Mouse (Mus musculus): ENCODE data around the gene Tank. TPM values are rescaled to one million over a fixed set of nuclear protein-coding genes. Genes with fewer than 3 reads are reported as not detected.
A peak's percentile ranks its signal among the peaks of the same experiment; 100 is the strongest.

The Tank gene
- total RNA-seq, 2 experiments from 2014 or later, result 84.7 to 132 TPM

GRCm38 (mm10) chr2:61579501-61579990, 1.2 kb downstream of the Tank start:
- 0 out of 2 replicates have a peak, but pooled peaks have one; percentile 43 for ATAC-seq (replicated peaks; ENCODE audit: poor library complexity)

- ATAC-seq (replicated peaks; ENCODE audit: poor library complexity), result no peak
Observed at GRCm38 (mm10) chr2:61580091-61580490, 1.7 kb downstream of the Tank start.

- ATAC-seq (replicated peaks; ENCODE audit: poor library complexity), result no peak
Observed at GRCm38 (mm10) chr2:61580555-61581080, 2.2 kb downstream of the Tank start.

DNA sequence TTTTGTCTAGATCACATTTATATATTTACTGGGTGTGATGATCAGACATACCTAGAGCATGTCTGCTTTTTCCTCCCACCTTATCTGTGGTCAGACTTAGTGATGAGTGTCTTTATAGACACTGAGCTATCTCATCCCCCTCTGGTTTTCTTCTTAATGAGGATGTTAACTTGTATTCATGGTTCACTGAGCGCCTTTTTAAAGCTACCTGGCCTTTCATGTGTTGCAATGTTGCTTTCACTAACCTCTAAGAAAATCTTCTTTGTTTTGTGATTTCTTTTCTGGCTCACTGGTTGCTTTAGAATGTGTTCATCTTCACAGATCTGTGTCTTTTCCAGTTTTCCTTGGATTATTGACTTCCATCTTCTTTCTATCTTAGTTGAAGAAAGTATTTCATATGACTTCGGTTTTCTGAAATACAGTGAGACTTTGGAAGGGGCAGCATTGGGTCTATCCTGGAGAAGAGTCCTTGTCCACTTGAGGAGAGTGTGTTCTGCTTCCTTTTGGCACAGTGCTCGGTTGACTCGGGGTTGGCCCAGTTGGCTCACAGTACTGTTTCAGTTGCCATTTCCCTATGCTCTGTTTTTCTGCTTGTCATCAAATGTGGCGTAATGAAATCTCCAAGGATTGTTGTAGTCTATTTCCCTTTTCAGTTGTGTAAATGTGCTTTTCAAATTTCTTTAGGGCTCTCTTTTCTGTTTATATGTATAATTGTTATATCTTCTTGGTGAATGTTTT, 4.4 kb downstream of the Tank start:
- peak; percentile 70 for ATAC-seq (replicated peaks; ENCODE audit: poor library complexity)

- 0 out of 2 replicates have a peak, but pooled peaks have one; percentile 39 for ATAC-seq (replicated peaks; ENCODE audit: poor library complexity)
Observed at GRCm38 (mm10) chr2:61585447-61585846, 7.1 kb downstream of the Tank start.

GRCm38 (mm10) chr2:61586166-61586565, 7.8 kb downstream of the Tank start:
- no peak for ATAC-seq (replicated peaks; ENCODE audit: poor library complexity)

- ATAC-seq (replicated peaks; ENCODE audit: poor library complexity), result no peak
Observed at GRCm38 (mm10) chr2:61590751-61591150, 12.4 kb downstream of the Tank start.

DNA sequence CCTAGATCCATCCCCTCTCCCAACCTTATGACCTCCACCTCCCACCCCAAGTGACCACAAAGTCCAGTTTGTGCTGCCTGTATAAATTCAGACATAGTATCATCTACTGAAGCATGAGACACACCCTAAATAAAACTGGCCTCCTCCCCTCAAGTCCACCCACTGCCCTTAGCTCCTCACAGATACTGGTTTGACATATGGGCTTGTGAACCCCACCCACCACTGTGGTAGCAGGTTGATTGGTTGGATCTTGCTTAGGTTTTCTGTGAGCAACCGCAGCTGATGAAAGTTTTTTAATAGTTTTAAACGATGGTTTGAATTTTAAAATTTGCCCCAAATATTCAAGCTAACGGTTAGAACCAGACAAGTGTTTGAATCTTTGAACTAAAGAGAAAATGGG, 13.7 kb downstream of the Tank start:
- ATAC-seq (replicated peaks; ENCODE audit: poor library complexity), result no peak

DNA sequence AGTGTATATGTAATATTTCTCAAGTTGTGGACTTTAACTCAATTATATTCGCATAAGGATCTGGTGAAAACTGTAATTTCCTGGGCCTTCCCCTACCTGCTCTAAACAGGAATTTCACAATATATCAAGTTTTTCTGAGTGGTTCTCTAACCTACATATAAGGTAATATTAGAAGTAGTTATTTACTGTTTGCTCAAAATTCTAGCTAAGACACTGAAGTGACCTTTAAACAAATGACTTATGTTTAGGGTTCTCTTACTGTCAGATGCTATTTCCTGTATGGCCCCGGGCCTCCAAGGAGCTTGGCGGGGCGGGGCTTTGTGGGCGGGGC, 14.3 kb downstream of the Tank start:
- ATAC-seq (replicated peaks; ENCODE audit: poor library complexity), result no peak

DNA sequence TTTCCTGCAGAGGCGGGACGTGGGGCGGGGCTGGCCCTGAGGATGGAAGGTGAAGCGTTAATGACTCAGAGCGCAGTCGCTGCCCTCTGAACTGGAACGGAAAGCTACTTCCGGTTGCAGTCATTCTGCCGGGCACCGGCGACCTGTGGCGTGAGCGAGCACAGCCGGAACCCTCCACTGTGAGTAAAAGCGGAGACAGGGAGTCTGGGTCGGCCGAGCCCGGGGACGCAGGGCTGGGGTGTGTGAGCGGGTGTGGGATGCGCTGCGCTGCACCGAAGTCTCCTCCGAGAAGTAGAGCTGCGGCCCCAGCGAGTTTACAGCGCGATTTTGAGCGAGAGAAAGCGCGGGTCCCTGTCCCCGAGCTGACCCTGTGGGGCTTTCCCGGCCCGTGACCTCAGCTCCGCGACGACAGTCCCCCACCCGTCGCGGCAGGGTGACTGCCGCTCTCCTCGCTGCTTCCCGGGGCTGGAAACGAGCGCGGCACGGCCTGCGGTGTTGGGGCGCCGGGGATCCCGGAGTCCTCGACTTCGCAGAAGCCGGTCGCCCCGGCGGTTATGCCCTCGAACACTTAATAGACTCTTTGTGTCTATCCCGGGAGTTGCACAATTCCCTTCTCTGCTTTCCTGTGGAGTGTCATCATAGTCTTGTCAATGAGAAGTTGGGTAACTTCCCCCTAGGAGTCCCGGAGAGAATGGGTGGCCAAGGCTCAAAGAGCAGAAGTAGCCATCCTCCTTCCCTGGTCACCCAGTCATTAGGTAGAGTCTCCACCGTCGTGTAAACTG, 14.8 kb downstream of the Tank start:
- ATAC-seq (replicated peaks; ENCODE audit: poor library complexity), result peak; percentile 84

DNA sequence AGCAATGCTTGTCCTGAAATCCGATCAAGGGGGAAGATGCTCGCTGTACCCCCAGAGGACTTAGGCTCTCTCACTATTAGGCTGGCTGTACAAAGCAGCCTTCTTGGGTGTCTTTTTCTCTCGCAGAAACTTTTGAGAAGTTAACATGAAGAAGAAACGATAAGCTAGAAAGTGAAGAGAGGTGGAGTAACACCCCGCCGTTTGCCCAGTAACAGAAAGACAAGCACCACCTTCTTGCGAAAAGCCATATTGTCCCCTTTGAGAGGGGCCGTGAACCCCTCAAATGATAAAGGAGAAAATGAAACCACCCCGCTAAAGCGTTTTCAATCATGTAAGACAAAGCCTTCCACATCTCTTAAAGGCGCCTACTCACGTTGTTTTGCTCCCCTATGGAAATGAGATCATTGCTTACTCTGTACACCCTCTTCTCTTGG, 15.5 kb downstream of the Tank start:
- peak; percentile 18 for ATAC-seq (replicated peaks; ENCODE audit: poor library complexity)

GRCm38 (mm10) chr2:61599730-61600129, 21.3 kb downstream of the Tank start:
- 0 out of 2 replicates have a peak, but pooled peaks have one; percentile 14 for ATAC-seq (replicated peaks; ENCODE audit: poor library complexity)

DNA sequence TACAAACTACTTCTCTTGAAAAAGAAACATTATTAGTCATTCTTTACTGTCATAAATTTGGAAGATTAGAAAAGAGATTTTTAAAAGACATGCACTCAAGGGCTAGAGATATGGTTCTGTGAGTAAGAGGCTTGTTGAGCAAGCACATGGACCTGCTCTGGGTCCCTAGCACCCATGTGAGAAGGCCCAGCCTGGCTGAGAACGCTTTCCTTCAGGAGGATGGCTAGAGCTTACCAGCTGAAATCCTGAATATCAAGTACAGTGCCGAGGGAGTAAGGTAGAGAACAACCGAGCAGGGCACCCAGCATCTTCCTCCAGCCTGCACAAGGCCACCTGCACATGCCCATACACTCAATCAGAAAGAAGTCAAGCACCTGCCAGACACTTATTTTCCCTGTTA, 25.1 kb downstream of the Tank start:
- ATAC-seq (replicated peaks; ENCODE audit: poor library complexity), result no peak

- ATAC-seq (replicated peaks; ENCODE audit: poor library complexity), result no peak
Observed at GRCm38 (mm10) chr2:61606942-61607341, 28.6 kb downstream of the Tank start.

GRCm38 (mm10) chr2:61623996-61624395, 45.6 kb downstream of the Tank start:
- no peak for ATAC-seq (replicated peaks; ENCODE audit: poor library complexity)

GRCm38 (mm10) chr2:61630864-61631555, 52.6 kb downstream of the Tank start:
- ATAC-seq (replicated peaks; ENCODE audit: poor library complexity), result peak; percentile 61; the same call in 1 of the 2 replicates

GRCm38 (mm10) chr2:61635099-61635498, 56.7 kb downstream of the Tank start:
- ATAC-seq (replicated peaks; ENCODE audit: poor library complexity), result no peak

DNA sequence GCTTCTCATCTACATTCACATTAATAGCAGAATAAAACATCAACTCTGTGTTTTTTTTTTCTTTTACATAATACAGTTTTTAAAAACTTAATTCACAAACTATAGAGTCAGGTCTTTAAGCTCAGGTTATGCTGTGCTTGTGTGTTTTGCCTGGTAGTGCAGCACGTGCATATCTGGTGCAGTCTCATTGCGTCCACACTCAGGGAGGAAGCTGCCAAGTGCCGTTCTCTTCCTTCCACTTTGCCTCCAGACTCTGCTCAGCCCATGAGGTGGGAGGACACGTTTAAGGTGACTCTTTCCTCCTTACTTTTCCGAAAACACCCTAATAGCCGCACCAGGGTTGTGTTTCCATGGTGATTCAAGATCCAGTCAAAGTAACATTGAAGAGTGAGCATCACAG, 59.8 kb downstream of the Tank start:
- no peak for ATAC-seq (replicated peaks; ENCODE audit: poor library complexity)

DNA sequence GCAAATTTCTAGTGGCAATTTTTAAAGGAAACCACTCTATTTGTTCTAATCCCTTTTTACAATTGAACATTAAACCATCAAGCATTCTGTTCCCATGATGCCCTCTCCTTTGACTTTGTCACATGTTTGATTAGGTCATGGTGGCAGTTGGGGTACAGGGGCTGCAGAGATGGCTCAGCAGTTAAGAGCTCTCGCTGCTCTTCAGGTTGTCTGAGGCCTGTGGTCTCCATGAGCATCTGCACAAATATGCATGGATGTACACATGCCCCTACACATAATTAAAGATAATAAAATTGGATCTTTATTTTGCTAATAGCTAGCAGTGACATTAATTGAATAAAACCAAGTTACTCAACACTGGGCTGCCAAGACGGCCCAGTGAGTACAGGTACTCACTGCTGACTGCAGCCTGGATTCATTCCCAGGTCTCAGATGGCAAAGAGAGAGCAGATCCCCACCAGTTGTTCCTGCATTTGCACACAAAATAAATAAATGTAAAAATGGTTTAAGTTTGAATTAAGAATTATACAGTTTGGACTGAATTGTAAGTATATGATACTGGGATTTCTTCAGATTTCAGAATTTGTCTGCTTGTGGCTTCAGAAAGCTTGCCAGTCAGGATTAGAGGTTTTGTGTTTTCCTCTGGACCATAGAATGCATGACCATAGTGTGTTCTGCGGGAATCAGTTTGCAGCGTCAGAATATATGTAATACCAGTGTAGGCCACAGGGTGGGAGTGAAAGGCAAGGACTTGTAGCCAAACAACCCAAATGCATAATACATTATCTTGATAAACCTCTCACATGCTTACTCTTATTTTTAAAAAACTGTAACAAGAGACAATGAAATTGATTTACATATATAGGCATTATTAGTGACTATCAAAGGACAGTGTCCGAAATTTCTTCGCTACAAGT, 64.3 kb downstream of the Tank start:
- peak; percentile 96 for ATAC-seq (replicated peaks; ENCODE audit: poor library complexity)

DNA sequence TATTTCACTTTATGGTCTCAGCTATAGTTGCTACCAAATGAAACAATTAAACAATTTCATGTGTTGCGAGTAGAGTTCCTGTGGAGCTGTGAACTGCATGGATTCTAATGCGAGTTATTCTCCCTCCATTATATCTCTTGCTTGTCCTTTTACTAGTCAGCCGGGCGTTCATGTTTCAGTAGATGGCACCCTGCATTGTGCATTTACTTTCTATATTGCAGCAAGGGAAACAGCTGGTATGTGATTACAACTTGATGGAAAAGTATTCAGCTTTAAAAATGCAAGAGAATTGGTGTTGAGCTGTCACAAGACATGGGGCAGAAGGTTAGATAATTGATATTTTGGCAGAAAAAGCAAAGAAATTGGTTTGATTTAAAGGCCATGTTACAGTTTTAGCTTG, 72.8 kb downstream of the Tank start:
- no peak for ATAC-seq (replicated peaks; ENCODE audit: poor library complexity)
